Mouse (Mus musculus) heart, adult 2 months (tissue): Measurements from ENCODE around the gene Nucb2. TPM values are rescaled to one million over a fixed set of nuclear protein-coding genes. Genes with fewer than 3 reads are reported as not detected.
A peak's percentile ranks its signal among the peaks of the same experiment; 100 is the strongest.

Experiments used
- DNase-seq, 2 experiments: peaks; one replicate each; pipeline ENCODE4 v3.0.0; 2021
- H3K27ac ChIP-seq: fragments of 200-600 bp; 2 replicates; pipeline ENCODE4 v1.8.1; 2022
- H3K27me3 ChIP-seq: fragments of 200-500 bp; 2 replicates; pipeline ENCODE4 v1.6.1; 2012; ENCODE audit warnings: mild to moderate bottlenecking, low read length, inconsistent platforms, mixed read lengths; ENCODE audit not compliant: control insufficient read depth, insufficient read depth
- H3K36me3 ChIP-seq: fragments of 200-500 bp; 2 replicates; pipeline ENCODE4 v1.6.1; 2012; ENCODE audit warnings: low read length, inconsistent platforms; ENCODE audit not compliant: control insufficient read depth, insufficient read depth
- H3K4me1 ChIP-seq: fragments of 200-500 bp; 2 replicates; pipeline ENCODE4 v1.6.1; 2011; ENCODE audit warnings: low read length; ENCODE audit not compliant: control insufficient read depth, insufficient read depth
- H3K4me3 ChIP-seq: fragments of 200-600 bp; 2 replicates; pipeline ENCODE4 v1.8.1; 2022
- H3K79me2 ChIP-seq: fragments of 200-500 bp; replicated peaks from 2 replicates; pipeline ENCODE4 v1.6.1; 2012; ENCODE audit warnings: mild to moderate bottlenecking, inconsistent platforms, low read length, moderate library complexity, mixed read lengths; ENCODE audit not compliant: control insufficient read depth, insufficient read depth
- H3K9ac ChIP-seq: fragments of 200-500 bp; 2 replicates; pipeline ENCODE4 v1.6.1; 2012; ENCODE audit warnings: low read depth, mild to moderate bottlenecking, control low read depth, inconsistent platforms, low read length, mixed read lengths
- CTCF ChIP-seq: fragments of 200-600 bp; IDR thresholded peaks from 2 replicates; pipeline ENCODE4 v1.8.1; 2022; ENCODE audit warnings: antibody characterized with exemption, mild to moderate bottlenecking, moderate library complexity
- EP300 ChIP-seq: fragments of 200-500 bp; IDR thresholded peaks from 2 replicates; pipeline ENCODE4 v1.6.1; 2011; ENCODE audit warnings: low read depth, low read length, control low read depth; ENCODE audit not compliant: insufficient read depth
- POLR2A ChIP-seq: fragments of 200-500 bp; IDR thresholded peaks from 2 replicates; pipeline ENCODE4 v1.6.1; 2011; ENCODE audit warnings: mild to moderate bottlenecking, low read depth, low read length, control low read depth; ENCODE audit not compliant: insufficient read depth
- WGBS: fragments of 180-500 bp; shearing (Covaris S2); methylation state at CpG from one replicate; pipeline ENCODE4 v1.1.7; 2018; 5-methylcytosine and 5-hydroxymethylcytosine counted together
- intact Hi-C: fragments of 180-260 bp; cut with DNase I; formaldehyde crosslinking; loops from one replicate; pipeline ENCODE4 v1.15.1; 2025
- polyA plus RNA-seq: library from polyadenylated mRNA; depleted of rRNA; stranded (reverse); fragments of >200 nt; gene quantifications from 2 replicates; pipeline ENCODE4 v1.2.3, GENCODE M21; 2012
- total RNA-seq, 2 experiments: library from RNA; stranded (reverse); gene quantifications; 2 replicates each; pipeline ENCODE4 v1.2.3; 2021

The Nucb2 gene
- total and polyA plus RNA-seq, 3 experiments = 1.8 to 7.3 (median 6.9) TPM

GRCm38 (mm10) chr7:116515059-116515458 lies 10.9 kb downstream of the Nucb2 start:
- intact Hi-C loops = loop anchor here (2.0 to 5.0 kb wide), 2 partner anchors 56 to 178 kb away; no protein-coding TSS in a partner anchor
- TF ChIP-seq CTCF (no peak), POLR2A (no peak), EP300 (no peak)
- peak overlapping the region; percentile 23; the same call in 1 of the 2 replicates for H3K27ac ChIP-seq
- DNase-seq = no peak
- no peaks in the 10 kb centered on the region for H3K27me3 ChIP-seq
- H3K79me2 ChIP-seq = no peaks in the 10 kb centered on the region
- H3K9ac ChIP-seq = no peak overlapping the region
- 87% methylated on average over 7 of the region's 7 CpGs for WGBS
- no peaks in the 10 kb centered on the region for H3K36me3 ChIP-seq
- H3K4me1 ChIP-seq = peaks cover 14% of the 10 kb centered on the region
- no peak overlapping the region for H3K4me3 ChIP-seq

GRCm38 (mm10) chr7:116515514-116516135 lies 11.5 kb downstream of the Nucb2 start:
- Histone ChIP-seq H3K36me3 (no peaks in the 10 kb centered on the region), H3K9ac (no peak overlapping the region), H3K27ac (peak overlapping the region; percentile 23; the same call in 1 of the 2 replicates), H3K4me3 (no peak overlapping the region), H3K27me3 (no peaks in the 10 kb centered on the region), H3K79me2 (no peaks in the 10 kb centered on the region), H3K4me1 (peaks cover 14% of the 10 kb centered on the region)
- no peak for DNase-seq
- TF ChIP-seq EP300 (0 out of 2 replicates have a peak, but pooled peaks have one; percentile 8), POLR2A (no peak), CTCF (no peak)
- intact Hi-C loops = loop anchor here (2.0 to 5.0 kb wide), 2 partner anchors 57 to 178 kb away; no protein-coding TSS in a partner anchor
- WGBS = 65% methylated on average over 13 of the region's 13 CpGs

- intact Hi-C loops = loop anchor here (5.0 kb wide), 1 partner anchor 180 kb away; no protein-coding TSS in a partner anchor
- H3K36me3 ChIP-seq = no peaks in the 10 kb centered on the region
- no peaks in the 10 kb centered on the region for H3K79me2 ChIP-seq
- H3K27me3 ChIP-seq = no peaks in the 10 kb centered on the region
- DNase-seq = no peak
- no peak overlapping the region for H3K4me3 ChIP-seq
- H3K4me1 ChIP-seq = peaks cover 14% of the 10 kb centered on the region
- TF ChIP-seq POLR2A = no peak
- no peak for TF ChIP-seq EP300
- no peak for TF ChIP-seq CTCF
- 70% methylated on average over 5 of the region's 5 CpGs for WGBS
- no peak overlapping the region for H3K9ac ChIP-seq
- no peak overlapping the region for H3K27ac ChIP-seq
These were observed 13.1 kb downstream of the Nucb2 start for GRCm38 (mm10) chr7:116517240-116517639.

- Histone ChIP-seq H3K27me3 (no peaks in the 10 kb centered on the region), H3K27ac (no peak overlapping the region), H3K36me3 (no peaks in the 10 kb centered on the region), H3K9ac (no peak overlapping the region), H3K4me1 (peaks cover 14% of the 10 kb centered on the region), H3K79me2 (no peaks in the 10 kb centered on the region), H3K4me3 (no peak overlapping the region)
- TF ChIP-seq POLR2A (no peak), EP300 (no peak), CTCF (no peak)
- no peak for DNase-seq
- 74% methylated on average over 5 of the region's 5 CpGs for WGBS
- intact Hi-C loops = loop anchor here (5.0 kb wide), 1 partner anchor 181 kb away; no protein-coding TSS in a partner anchor
These were observed 14.0 kb downstream of the Nucb2 start for GRCm38 (mm10) chr7:116518155-116518554.

GRCm38 (mm10) chr7:116519805-116520204 lies 15.6 kb downstream of the Nucb2 start:
- TF ChIP-seq CTCF (peak; percentile 63), POLR2A (no peak)
- peaks cover 11% of the 10 kb centered on the region for H3K4me1 ChIP-seq
- 65% methylated on average over 3 of the region's 3 CpGs for WGBS
- no peak for DNase-seq
- no peaks in the 10 kb centered on the region for H3K79me2 ChIP-seq
- H3K4me3 ChIP-seq = no peak overlapping the region
- intact Hi-C loops = loop anchor here (5.0 kb wide), 1 partner anchor 183 kb away; no protein-coding TSS in a partner anchor
- H3K27me3 ChIP-seq = no peaks in the 10 kb centered on the region
- no peak overlapping the region for H3K27ac ChIP-seq
- no peak overlapping the region for H3K9ac ChIP-seq
- peaks cover 3% of the 10 kb centered on the region for H3K36me3 ChIP-seq

- Histone ChIP-seq H3K27me3 (no peaks in the 10 kb centered on the region), H3K27ac (no peak overlapping the region), H3K79me2 (no peaks in the 10 kb centered on the region), H3K4me3 (no peak overlapping the region), H3K9ac (no peak overlapping the region), H3K36me3 (peaks cover 6% of the 10 kb centered on the region), H3K4me1 (no peaks in the 10 kb centered on the region)
- no peak for TF ChIP-seq EP300
- no peak for TF ChIP-seq CTCF
- TF ChIP-seq POLR2A = no peak
- 68% methylated on average over 2 of the region's 2 CpGs for WGBS
- intact Hi-C loops = no loop called here
- peak in 1 of 2 experiments; percentile 55 for DNase-seq
These were observed 20.4 kb downstream of the Nucb2 start for GRCm38 (mm10) chr7:116524577-116524976.
